Mouse (Mus musculus) E14TG2a.4 (cell line): ENCODE results near the gene Fntb.

Source experiments
- CTCF ChIP-seq: conservative IDR thresholded peaks from 2 replicates; pipeline ENCODE4 v1.5.1; 2014; ENCODE audit warnings: low read length
- POU5F1 ChIP-seq: IDR thresholded peaks from 2 replicates; pipeline ENCODE4 v1.6.1; 2014; ENCODE audit warnings: low read length, borderline replicate concordance

GRCm38 (mm10) chr12:76911171-76911726 lies 145.9 kb downstream of the Fntb start:
- TF ChIP-seq CTCF, result no peak
- no peak for TF ChIP-seq POU5F1
